Mouse (Mus musculus) layer of hippocampus, adult 11-12 months (tissue): Measurements from ENCODE around the gene Pitpnb.
A peak's percentile ranks its signal among the peaks of the same experiment; 100 is the strongest.

Source experiments
- DNase-seq: peaks from one replicate; pipeline ENCODE4 v3.0.0; 2022; ENCODE audit warnings: low spot score

Gene Pitpnb

GRCm38 (mm10) chr5:111344721-111345400 is 14.3 kb downstream of the Pitpnb start:
- no peak for DNase-seq

- DNase-seq, result no peak
Observed at GRCm38 (mm10) chr5:111356811-111357617, 26.5 kb downstream of the Pitpnb start.

DNA sequence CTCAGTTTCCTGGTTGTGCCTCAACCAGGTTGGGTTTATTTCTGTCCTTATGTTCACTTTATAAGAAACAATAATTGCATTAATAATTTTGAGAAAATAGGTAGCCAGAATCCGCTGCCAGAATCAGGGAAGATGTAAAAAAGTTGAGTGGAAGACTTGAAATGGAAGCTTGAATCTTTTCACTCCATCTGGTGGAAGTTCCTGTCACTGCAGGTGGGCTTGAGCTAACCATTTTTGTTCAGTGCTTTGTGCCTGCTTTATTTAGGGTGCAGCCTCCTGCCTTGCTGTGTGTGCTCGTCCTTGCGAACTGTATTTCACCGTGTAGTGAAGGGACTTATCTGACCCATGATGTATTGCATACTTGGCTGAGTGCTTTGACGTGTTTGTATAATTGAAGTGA is 30.0 kb downstream of the Pitpnb start:
- DNase-seq, result no peak

DNA sequence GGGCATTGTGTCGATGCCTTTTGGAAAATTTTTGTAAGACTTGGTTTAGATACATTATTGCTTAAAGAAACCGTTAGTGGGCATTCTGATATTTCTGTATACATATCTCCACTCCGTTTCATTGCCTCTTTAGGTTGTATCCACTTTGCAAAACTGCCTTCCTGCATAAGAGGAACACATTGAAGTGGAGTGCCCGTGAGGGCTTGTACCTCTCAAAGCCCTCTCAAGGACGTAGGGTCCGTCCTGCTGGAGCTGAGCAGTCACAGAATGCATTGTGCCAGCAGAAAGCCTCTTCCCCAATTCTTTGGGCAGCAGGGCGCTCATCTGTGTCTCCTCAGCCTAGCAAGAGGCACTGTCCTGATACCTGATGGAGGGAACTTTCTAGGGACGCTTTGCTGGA is 30.5 kb downstream of the Pitpnb start:
- DNase-seq, result no peak

GRCm38 (mm10) chr5:111361846-111362245 is 31.3 kb downstream of the Pitpnb start:
- no peak for DNase-seq

- DNase-seq, result no peak
Observed at GRCm38 (mm10) chr5:111363446-111364062, 33.0 kb downstream of the Pitpnb start.

GRCm38 (mm10) chr5:111364533-111364932 is 34.0 kb downstream of the Pitpnb start:
- DNase-seq, result peak; percentile 52

GRCm38 (mm10) chr5:111366140-111366539 is 35.6 kb downstream of the Pitpnb start:
- no peak for DNase-seq

GRCm38 (mm10) chr5:111367937-111368517 is 37.5 kb downstream of the Pitpnb start:
- DNase-seq, result no peak

GRCm38 (mm10) chr5:111368576-111368975 is 38.0 kb downstream of the Pitpnb start:
- DNase-seq, result no peak

DNA sequence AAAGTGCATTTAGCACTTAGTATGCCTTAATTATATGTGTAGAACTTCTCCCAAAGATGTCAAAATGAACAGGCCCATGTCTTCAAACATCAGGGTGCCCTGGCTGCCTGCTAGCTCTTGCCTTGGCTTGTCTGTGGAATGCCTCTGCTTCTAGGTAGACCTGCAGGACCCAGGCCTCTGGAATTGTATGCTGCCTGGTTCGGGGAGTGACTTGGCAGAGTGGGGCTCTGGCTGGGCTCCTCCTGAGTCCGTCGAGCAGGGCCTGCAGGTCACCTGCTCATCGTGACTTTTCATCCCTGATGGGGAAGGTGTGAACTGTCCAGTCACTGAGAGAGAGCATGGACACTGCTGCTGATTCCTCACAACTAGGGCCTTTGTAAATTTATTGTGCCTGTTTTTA is 45.1 kb downstream of the Pitpnb start:
- no peak for DNase-seq

- DNase-seq, result no peak
Observed at GRCm38 (mm10) chr5:111376276-111377020, 45.9 kb downstream of the Pitpnb start.

GRCm38 (mm10) chr5:111378126-111378993 is 47.8 kb downstream of the Pitpnb start:
- no peak for DNase-seq

- DNase-seq, result no peak
Observed at GRCm38 (mm10) chr5:111383335-111383734, 52.8 kb downstream of the Pitpnb start.

DNA sequence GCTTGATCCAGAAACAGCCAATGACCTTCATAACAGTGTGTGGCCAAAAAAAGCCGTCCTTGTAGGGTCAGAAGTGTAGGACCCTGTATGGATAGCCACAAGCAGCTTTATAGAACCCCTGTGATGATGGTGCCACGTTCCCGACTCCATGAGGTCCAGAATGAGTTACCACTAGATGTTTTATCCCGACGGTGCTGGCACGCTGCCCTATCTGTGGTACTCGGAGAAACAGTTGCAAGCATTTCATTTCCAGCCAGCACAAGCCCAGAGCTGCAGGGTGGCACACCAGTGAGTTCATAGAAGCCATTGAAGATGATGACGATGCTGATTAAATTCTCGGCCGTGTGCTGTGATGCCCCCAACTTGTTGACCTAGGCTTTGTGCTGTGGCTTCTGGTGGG is 60.3 kb downstream of the Pitpnb start:
- DNase-seq, result no peak

DNA sequence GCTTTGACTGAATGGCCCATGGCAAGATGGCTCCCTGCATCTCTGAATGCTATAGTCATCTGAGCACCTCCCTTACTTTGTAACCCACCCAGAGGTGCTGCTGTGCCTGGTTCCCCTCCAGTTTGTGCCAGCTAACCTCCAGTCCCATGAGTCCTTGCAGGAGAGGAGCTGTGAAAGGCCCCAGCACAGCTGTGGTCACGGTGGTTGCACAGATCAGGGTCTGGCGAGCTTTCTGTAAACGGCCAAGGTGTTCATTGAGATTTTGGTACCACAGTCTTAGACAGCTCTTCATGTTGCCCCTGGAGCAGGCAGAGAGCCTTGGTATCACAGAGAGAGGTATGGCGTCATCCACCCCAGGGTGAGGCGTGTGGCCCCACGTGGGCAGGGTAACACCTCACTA is 60.9 kb downstream of the Pitpnb start:
- no peak for DNase-seq

DNA sequence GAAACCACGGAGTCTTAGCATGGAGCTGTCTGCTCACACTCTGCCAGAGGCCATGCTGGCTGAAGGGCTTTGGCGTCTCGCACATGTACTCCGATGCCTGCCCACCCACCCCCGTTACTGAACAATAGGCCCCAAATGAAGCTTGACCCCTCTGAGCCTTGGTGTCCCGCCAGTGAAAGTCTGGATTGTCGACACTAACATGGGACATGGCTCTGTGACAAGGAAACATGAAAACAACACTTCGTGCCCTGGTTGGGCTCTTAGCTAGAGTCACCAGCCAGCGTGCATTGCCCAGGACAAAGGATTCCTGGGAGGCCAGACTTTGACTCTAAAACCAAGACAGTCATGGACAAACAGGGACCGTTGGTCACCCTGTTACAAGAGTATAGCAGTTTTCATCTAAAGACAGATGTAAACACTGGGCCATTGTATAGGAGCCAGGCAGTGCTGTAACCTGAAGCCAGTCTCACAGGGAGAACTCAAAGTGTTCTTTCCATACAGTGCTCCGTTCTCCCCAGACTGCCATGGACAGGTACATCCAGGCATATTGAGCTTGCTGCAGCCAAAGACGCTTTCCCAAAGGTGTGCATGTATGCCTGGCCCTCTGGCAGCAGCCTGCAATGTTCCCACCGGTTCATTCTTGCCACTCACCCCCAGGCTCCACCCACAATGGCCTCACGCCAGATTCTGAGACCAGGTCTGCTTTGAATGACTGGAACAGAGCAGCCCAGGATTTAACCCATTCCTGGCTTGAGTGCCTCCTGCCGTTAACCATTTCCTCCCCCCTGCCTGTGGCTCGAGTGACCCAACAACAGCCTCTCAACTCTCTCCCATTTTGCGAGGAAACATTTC is 63.0 kb downstream of the Pitpnb start:
- DNase-seq, result peak; percentile 24

GRCm38 (mm10) chr5:111394198-111395053 is 63.9 kb downstream of the Pitpnb start:
- peak; percentile 46 for DNase-seq

DNA sequence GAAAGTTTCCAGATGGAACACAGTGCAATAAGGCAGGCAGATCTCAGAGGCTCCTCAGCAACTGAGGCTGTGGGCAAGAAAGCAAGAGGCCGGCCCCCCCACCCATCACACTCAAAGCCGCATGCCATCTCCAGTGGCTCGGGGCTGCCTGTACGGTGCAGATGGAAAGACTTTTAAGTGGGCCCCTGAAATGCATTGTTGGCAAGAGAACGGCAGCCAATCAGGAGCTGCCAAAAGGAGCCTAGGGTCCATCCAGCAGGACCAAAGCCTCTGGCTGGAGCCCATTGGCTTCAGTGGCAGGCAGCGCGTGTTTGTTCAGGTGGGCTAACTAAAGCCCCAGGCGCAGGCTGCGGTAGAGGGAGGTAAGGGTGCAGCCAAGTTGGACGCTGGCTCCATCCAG is 65.2 kb downstream of the Pitpnb start:
- no peak for DNase-seq
